Mouse (Mus musculus): ENCODE measurements at regions not wholly inside any gene's neighbourhood (a gene's known extent, or its start where the extent isn't known, plus 50 kb on each side); places are given as distances from the start of the nearest gene placed in this dataset.

DNA sequence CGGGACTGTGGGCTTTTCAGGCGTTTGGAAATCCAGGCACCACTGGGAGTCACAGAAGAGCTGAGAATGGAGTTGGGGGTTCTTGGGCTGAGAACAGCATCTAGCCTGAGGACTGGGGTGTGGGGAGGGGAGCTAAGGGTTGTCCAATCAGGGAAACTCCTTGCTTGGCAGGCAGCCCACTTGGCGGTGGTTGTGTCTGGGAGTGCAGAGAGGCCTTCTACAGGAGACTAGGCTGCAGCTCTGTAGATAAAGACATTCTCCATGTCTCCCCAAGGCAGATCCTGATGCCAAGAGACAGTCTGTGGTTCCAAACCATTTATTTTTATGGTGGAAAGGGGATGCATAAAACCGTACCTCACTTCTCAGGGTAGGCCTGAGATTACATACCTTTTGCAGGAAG, 774.6 kb downstream of the Brinp1 start:
- DNase-seq (ENCODE audit: low spot score in 2 of 2) = no peak

DNA sequence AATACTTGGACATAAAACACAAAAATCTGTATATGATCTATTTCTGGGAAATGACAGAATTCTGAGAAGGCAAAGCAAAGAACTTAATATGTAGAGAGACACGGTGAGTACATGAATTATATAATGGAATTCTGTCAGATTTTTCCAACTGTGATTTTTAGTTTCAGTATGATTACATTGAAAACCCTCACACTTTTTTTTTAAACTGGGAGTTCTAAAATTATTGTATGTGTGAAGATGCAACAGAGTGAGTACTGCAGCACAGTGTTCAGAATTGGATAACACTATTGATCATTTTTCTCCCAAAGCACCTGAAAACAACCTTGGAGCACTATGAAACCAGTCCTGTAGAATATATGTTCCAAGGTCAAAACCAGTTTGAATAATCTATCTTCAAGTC, 797.7 kb downstream of the Brinp1 start:
- DNase-seq (ENCODE audit: low spot score in 2 of 2) = no peak

GRCm38 (mm10) chr4:68148483-68149069, 805.6 kb downstream of the Brinp1 start:
- DNase-seq (ENCODE audit: low spot score in 2 of 2) = no peak

- no peak for DNase-seq (ENCODE audit: low spot score in 2 of 2)
Measured at GRCm38 (mm10) chr4:68128124-68128523, 826.1 kb downstream of the Brinp1 start.

DNA sequence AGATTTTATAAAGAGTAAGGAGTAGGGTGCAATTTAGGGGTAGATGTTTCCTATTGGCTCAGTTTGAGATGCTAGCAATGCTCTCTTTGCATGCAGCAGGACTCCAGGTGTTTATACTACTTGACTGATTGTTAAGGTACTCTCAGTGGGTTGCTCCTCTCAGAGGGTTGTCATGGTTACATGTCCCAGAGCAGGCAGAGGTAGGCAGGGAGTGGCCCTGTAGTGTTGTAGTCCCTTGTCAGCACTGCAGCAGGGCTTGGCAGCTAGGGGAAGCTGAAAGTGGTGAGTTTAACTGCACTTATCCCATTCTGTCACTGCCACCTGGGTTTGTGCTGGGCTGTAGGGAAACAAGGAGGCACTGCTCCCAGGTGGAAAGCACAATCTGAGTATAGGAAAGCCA, 839.7 kb downstream of the Brinp1 start:
- no peak for DNase-seq (ENCODE audit: low spot score in 2 of 2)

DNA sequence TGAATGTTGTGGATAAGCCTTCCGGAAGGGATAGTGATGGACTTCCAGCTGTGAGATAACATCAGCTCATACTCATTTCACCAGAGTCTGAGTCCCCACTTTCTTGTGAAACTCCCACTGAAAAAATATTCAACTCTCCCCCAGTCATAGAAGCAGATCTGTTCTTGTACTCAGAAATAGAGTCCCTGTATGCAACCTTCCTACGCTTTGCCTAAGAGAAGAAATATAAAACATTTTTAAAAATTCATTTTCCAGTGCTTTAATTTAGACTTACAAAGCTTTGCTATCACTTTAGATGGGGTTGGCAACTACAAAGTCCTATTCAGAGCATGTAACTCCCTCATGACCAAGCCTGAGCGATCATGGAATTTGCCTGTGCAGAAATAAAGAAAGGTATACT, 868.9 kb downstream of the Brinp1 start:
- DNase-seq (ENCODE audit: low spot score in 2 of 2) = no peak

DNA sequence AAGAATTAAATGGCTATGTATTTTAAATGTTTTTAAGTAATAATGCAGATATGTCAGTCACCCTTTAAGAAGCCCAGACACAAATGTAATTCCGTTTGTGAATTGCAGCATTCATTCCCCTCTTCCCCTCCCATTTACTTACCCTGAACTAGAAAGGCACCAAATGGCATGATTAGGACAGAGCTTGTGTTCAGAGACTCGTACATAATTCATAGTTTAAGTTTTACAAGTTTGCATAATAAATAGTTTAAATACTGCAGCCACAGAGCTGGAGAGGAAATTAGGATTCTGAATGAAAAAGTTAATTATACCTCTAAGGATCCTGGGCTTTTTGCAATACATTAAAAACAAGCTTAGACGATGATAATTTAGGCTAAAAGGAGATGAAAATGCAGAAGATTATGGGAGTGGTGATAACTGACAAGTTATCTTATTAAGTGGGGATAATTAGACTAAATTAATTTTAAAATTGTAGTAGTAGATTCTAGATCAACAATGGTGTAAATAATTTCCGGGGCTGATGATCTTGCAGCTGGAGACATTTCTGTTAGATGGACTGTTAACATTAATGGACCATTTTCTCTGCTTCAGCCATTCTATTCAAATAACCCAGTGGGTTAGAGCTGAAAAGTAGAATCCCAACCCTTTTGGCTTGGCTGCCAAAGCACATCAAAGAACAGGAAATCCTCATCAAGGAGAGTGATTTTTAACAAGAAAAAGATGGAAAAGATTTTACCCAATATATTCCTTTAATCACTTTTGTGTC, 897.2 kb downstream of the Brinp1 start:
- DNase-seq (ENCODE audit: low spot score in 2 of 2) = no peak

GRCm38 (mm10) chr4:68022891-68023303, 931.3 kb downstream of the Brinp1 start:
- peak in 1 of 2 experiments; percentile 1 for DNase-seq (ENCODE audit: low spot score in 2 of 2)

GRCm38 (mm10) chr4:68011371-68011770, 942.8 kb downstream of the Brinp1 start:
- DNase-seq (ENCODE audit: low spot score in 2 of 2) = no peak

DNA sequence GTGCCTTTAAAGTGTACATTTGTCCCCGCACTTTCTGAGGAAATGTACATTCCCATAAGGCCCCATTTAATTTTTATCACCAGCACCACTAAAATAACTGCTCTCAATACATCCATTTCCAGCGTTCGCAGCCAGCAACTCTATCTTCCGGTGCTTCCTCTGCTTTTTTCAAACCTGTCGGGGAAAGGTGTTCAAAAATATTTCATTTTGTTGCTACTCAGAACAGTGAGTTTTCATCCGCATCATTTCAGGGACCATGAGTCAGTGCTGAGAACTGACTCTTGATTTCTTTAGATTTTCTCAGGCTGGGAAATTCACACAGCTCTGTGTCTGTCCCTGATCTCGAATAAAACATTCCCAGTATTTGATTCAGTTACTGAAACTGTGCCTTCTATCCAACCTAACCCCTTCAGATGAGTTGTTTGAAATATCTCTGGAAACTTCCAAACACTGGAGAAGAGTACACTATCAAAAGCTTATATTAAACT, 959.4 kb downstream of the Brinp1 start:
- no peak for DNase-seq (ENCODE audit: low spot score in 2 of 2)

DNA sequence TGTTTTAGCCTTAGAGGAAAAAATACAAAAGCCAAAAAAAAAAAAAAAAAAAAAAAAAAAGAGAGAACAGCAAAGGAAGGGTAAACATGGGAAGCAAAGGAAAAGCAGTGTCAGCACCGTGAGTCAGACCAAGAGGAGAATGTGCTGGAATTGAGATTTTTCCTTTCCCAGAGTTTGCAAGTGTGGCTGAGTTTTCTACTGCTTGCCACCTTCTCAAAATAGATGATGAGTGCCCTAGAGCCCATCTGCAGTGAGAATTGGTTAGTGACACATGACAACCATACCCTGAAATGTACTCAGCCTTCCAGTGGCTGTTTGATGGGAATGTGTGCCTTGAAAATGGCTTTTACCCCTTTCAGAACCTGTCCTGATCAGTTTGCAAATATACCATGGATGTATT, 990.7 kb downstream of the Brinp1 start:
- no peak for DNase-seq (ENCODE audit: low spot score in 2 of 2)

DNA sequence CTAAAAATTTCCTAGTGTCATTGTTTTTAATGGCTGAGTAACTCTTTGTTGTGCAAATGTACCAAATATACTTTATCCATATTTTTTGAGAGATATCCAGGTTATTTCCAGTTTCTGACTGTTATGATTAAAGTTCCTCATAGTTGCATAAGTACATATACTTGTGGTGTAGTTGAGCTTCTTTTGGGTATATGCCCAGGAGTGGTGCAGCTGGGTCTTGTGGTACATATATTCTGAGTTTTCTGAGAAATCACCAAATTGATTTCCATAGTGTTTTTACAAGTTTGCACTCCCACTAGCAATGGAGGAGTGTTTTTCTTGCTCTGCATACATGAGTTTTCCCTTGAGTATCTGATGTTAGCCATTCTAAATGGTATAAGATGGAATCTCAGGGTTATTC, 1006.2 kb downstream of the Brinp1 start:
- no peak for DNase-seq (ENCODE audit: low spot score in 2 of 2)

DNA sequence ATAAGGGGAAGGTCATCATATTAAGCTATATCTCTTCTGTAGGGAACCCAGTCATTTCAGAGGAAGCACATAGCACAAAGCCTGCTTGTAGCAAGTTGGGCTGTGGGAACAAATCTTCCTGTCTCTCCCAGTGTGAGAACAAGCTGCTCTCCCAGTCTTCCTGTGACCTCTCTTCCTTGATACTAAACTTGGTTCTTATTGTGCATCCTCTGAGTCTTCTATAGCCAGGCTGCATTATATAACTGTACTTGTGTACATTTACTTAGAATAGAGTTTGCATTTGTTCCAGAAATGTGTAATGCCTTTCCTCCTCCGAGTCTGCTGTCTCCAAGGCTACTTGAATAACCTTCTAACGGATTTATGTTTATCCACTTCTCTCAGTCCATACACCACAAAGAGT, 1021.7 kb downstream of the Brinp1 start:
- DNase-seq (ENCODE audit: low spot score in 2 of 2) = no peak

GRCm38 (mm10) chr4:67899109-67899508, 1055.1 kb downstream of the Brinp1 start:
- no peak for DNase-seq (ENCODE audit: low spot score in 2 of 2)

DNA sequence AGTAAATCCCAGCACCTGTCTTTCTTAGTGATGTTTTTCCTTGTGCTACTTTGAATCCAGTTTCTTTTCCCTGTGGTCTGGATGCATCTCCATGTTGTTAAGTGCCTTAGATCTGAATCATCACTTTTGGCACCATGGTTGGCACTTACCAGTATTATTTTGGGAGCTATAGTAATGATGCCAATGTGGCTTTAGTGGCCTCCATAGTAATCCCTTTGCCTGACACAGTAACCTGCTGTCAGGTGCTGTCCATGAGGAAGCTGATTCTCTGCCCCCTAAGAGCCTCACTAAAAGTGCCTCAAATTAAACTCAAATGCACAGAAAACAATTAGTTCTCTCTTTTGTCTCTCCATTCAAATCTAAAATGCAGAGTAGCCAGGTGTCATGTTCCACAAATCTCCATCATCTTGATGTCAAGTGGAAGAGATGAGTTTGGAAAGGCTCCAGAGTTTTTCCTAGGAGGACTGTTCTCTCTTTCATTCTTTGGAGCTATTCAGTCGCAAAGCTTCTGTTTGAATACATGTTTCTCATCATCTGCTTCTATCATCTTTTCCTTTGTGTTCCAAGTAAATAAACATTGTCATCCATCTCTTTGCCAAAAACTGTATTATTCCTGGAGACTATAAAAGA, 1062.1 kb downstream of the Brinp1 start:
- DNase-seq (ENCODE audit: low spot score in 2 of 2) = no peak

- DNase-seq (ENCODE audit: low spot score in 2 of 2) = no peak
Measured at GRCm38 (mm10) chr4:67887954-67888353, 1060.6 kb downstream of the Tlr4 start.

DNA sequence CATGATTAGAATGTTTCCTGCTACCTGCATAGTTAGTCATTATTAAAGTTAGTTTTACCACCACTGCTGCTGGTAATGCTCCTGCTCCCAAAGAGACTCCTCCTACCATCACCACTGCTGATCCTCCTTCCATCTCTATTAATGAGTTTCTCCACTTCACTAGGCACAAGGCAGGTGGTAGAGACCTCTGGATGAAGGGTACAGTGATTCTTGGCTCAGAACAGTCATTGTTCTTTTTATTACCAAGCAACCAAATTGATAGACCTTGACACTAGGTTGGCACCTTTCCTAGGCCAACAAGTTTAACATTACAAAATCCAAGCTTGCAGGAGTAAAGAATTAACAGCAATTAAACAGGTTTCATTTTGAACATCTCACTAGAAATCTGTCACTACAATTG, 1057.8 kb downstream of the Tlr4 start:
- no peak for DNase-seq (ENCODE audit: low spot score in 2 of 2)

- DNase-seq (ENCODE audit: low spot score in 2 of 2) = no peak
Measured at GRCm38 (mm10) chr4:67862218-67862617, 1034.8 kb downstream of the Tlr4 start.

GRCm38 (mm10) chr4:67861801-67862200, 1034.4 kb downstream of the Tlr4 start:
- no peak for DNase-seq (ENCODE audit: low spot score in 2 of 2)

DNA sequence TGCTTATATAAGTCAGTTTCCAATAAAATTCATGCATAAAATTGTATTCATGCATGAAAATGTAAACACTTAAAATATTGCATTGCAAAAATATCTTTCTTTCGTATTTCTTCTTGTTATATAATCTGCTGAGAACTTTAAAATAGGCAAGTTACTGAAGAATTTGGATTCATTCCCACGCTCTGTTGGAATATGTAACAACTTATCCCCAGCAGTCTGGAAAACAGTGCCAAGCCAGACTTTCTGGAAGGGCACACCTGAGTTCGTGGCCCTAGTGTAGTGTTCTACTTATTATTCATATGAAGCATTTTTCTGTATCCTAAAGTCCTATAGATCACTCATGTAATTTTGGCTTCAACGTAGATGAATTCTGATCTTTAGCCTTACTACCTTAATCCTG, 1025.6 kb downstream of the Tlr4 start:
- no peak for DNase-seq (ENCODE audit: low spot score in 2 of 2)

DNA sequence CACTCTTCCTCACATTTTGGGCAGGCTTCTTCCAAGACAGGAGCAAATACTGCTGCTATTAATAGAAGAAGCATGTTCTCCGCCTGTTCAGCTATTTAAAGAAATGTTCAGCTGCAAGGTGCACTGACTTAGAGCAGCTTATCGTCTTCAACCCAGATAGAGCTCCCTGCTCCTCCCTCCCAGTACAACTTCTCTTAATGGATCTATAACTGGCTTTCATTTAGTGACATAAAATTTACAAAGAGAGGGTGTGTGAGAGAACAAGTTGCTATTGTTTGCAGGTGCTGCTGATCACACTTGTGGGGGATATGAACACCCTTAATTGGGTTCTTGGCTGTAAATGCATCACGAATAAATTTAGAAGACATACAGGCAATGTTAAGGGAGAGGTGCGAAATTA, 1006.0 kb downstream of the Tlr4 start:
- no peak for DNase-seq (ENCODE audit: low spot score in 2 of 2)

- no peak for DNase-seq (ENCODE audit: low spot score in 2 of 2)
Measured at GRCm38 (mm10) chr4:67825484-67825883, 998.1 kb downstream of the Tlr4 start.

- no peak for DNase-seq (ENCODE audit: low spot score in 2 of 2)
Measured at GRCm38 (mm10) chr4:67796050-67796449, 968.7 kb downstream of the Tlr4 start.

Data from urinary bladder, postnatal 36 days (tissue).